Mouse (Mus musculus) hindbrain, embryonic 13.5 days (tissue): Measurements from ENCODE around the gene Rnf38. TPM values are rescaled to one million over a fixed set of nuclear protein-coding genes. Genes with fewer than 3 reads are reported as not detected.

Experiments
- microRNA-seq: library from miRNA; unstranded; fragments of <30 nt; microRNA quantifications from one replicate; pipeline ENCODE4, GENCODE M21; 2016
- polyA plus RNA-seq: library from polyadenylated mRNA; unstranded; fragments of >200 nt; fragmentation: Nextera tagmentation; extraction: Ambion mirVana; gene quantifications from 2 replicates; pipeline ENCODE4 v1.2.1, GENCODE M21; 2015

Rnf38 gene
- polyA plus RNA-seq, 1 experiment from 2014 or later: 39.9 TPM

Small RNAs within 50 kb of the gene (microRNA-seq; reads per million reads assigned to microRNA genes)
- not detected for gene Mir5106

Other genes starting within 250 kb of the Rnf38 start
- gene Clta, start 229.3 kb downstream of the Rnf38 start, polyA plus RNA-seq: 320 and 330 TPM in 2 replicates
- gene Gne, start 149.6 kb downstream of the Rnf38 start, polyA plus RNA-seq: 23.6 and 24.1 TPM in 2 replicates
- 11.0 and 12.5 TPM in 2 replicates for gene Melk, start 67.1 kb upstream of the Rnf38 start, polyA plus RNA-seq